Mouse (Mus musculus): ENCODE results near the gene 4930539E08Rik. TPM values are rescaled to one million over a fixed set of nuclear protein-coding genes. Genes with fewer than 3 reads are reported as not detected.

4930539E08Rik gene
- polyA plus RNA-seq, 1 experiment from 2014 or later, result 0.37 TPM

DNA sequence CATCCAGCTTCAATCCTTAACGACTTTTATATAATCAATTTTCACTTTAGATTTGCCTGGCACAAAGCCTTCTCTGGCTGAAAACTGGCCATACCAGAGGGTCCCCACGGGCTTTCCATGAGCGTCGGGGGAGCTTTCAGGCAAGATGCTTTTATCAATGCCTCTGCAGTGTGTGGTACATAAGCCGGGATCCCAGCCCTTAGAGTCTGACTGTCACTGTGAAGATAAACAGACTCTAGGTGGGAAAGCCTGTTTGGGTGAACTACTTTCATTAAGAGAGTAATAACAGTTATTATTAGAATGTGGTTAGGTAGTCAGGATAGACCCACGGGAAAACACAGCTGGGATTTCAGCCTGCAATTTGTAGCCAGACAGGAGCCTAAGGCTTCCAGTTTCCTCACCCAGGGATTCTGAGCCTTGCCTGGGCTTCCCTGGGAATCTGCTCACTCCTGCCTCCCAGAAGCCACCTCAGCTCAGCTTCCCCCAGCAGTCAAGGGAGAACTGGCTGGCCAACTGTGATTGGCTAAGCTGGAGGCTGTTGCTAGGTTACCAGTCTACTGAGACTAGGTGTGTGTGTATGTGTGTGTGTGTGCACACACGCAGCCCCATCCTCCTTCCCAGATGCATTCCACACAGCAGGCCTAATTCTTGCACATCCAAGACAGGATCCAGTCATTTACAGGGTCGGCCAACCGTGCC lies 45.6 kb downstream of the 4930539E08Rik start:
- DNase-seq, result no peak
- 58% methylated on average over 9 of the region's 9 CpGs for WGBS

DNA sequence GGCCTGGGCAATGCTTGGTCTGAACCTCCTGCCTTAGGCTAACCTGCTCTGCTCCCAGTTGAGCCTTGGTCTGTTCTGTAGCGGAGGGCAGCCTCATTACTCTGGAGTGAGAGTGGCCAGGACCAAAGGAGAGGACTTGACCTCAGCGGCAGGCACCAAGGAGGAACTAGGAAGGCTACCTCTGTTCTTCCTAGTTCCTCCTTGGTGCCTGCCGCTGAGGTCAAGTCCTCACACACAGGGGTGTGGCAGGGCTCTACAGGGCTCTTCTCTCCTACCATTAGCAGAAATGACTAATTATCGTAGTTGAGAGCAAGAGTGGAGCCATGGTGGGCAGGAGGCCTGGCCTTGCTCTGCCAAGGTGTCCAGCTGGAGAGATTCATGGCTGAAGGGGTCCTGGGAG lies 47.7 kb downstream of the 4930539E08Rik start:
- 87% methylated on average over 4 of the region's 4 CpGs for WGBS
- Histone ChIP-seq H3K4me2 (no peak overlapping the region), H3K9ac (no peak overlapping the region), H3K4me3 (ENCODE audit: low read depth, low read length) (no peak overlapping the region), H3K27ac (ENCODE audit: low read depth) (no peak overlapping the region), H3K27me3 (ENCODE audit: insufficient read depth, low read length) (no peaks in the 10 kb centered on the region), H3K9me3 (ENCODE audit: low read depth, low read length) (no peaks in the 10 kb centered on the region), H3K4me1 (ENCODE audit: insufficient read depth) (no peaks in the 10 kb centered on the region), H3K36me3 (ENCODE audit: insufficient read depth) (no peaks in the 10 kb centered on the region)
- DNase-seq (no peak), ATAC-seq (ENCODE audit: insufficient read depth) (no peak)
- no peak for TF ChIP-seq CTCF (IDR thresholded peaks at IDR 0.05; ENCODE audit: low read depth)

More for the DNA sequence above, 45.6 kb downstream of the 4930539E08Rik start:
- Histone ChIP-seq H3K27ac (ENCODE audit: low read depth) (no peak overlapping the region), H3K36me3 (ENCODE audit: insufficient read depth) (no peaks in the 10 kb centered on the region), H3K9ac (no peak overlapping the region), H3K4me1 (ENCODE audit: insufficient read depth) (no peaks in the 10 kb centered on the region), H3K4me2 (no peak overlapping the region), H3K9me3 (ENCODE audit: low read depth, low read length) (no peaks in the 10 kb centered on the region), H3K27me3 (ENCODE audit: insufficient read depth, low read length) (no peaks in the 10 kb centered on the region), H3K4me3 (ENCODE audit: low read depth, low read length) (no peak overlapping the region)
- TF ChIP-seq CTCF (IDR thresholded peaks at IDR 0.05; ENCODE audit: low read depth), result no peak
- ATAC-seq (ENCODE audit: insufficient read depth), result no peak

DNA sequence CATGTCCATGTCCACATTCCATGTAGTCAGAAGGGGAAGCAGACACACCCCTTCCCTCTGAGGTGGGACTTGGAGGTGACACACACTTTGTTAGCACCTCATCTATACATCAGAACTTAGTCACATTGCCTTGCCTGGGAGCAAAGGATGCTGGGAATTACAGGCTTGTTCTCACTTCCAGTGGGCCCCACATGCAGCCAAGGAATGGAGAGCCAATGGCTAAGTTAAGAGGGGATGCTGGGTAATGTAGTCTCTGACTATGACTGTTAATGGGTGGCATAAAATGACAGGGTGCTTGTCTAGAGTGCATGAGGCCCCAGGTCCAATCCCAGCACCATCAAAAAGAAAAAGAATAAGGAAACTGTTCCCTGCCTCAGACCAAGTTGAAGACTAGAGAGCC lies 48.2 kb downstream of the 4930539E08Rik start:
- Histone ChIP-seq H3K9ac (no peak overlapping the region), H3K9me3 (ENCODE audit: low read depth, low read length) (no peaks in the 10 kb centered on the region), H3K4me3 (ENCODE audit: low read depth, low read length) (no peak overlapping the region), H3K27ac (ENCODE audit: low read depth) (no peak overlapping the region), H3K4me2 (no peak overlapping the region), H3K36me3 (ENCODE audit: insufficient read depth) (no peaks in the 10 kb centered on the region), H3K27me3 (ENCODE audit: insufficient read depth, low read length) (no peaks in the 10 kb centered on the region), H3K4me1 (ENCODE audit: insufficient read depth) (no peaks in the 10 kb centered on the region)
- no peak for TF ChIP-seq CTCF (IDR thresholded peaks at IDR 0.05; ENCODE audit: low read depth)
- no peak for DNase-seq
- ATAC-seq (ENCODE audit: insufficient read depth), result no peak

DNA sequence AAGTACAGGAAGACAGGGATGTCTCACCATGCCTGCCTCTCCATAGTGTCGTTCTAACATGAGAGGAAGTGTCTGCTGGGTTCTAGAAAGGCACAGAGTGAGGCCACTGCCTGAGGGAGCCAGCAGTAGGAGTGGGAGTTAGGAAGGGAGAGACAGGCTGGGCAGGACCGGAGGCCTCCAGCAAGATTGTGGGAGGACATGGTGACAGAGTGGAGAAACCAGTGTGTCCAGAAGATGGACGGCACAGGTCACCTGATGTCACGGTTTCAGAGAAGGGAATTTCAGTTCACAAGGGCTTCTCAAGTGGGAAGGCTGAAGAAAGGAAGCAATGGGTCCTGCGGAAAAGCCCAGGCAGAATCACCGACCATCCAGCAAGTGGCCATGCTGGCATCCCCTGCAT lies 50.7 kb downstream of the 4930539E08Rik start:
- Histone ChIP-seq H3K4me1 (ENCODE audit: insufficient read depth) (no peaks in the 10 kb centered on the region), H3K27me3 (ENCODE audit: insufficient read depth, low read length) (no peaks in the 10 kb centered on the region), H3K36me3 (ENCODE audit: insufficient read depth) (no peaks in the 10 kb centered on the region), H3K4me2 (no peak overlapping the region), H3K9ac (no peak overlapping the region), H3K4me3 (ENCODE audit: low read depth, low read length) (no peak overlapping the region), H3K27ac (ENCODE audit: low read depth) (no peak overlapping the region), H3K9me3 (ENCODE audit: low read depth, low read length) (no peaks in the 10 kb centered on the region)
- TF ChIP-seq CTCF (IDR thresholded peaks at IDR 0.05; ENCODE audit: low read depth), result no peak
- WGBS, result 37% methylated on average over 6 of the region's 6 CpGs
- no peak for DNase-seq
- ATAC-seq (ENCODE audit: insufficient read depth), result no peak

GRCm38 (mm10) chr17:28863926-28864325 lies 51.2 kb downstream of the 4930539E08Rik start:
- no peak for TF ChIP-seq CTCF (IDR thresholded peaks at IDR 0.05; ENCODE audit: low read depth)
- ATAC-seq (ENCODE audit: insufficient read depth), result no peak
- Histone ChIP-seq H3K4me2 (no peak overlapping the region), H3K4me1 (ENCODE audit: insufficient read depth) (no peaks in the 10 kb centered on the region), H3K9ac (no peak overlapping the region), H3K9me3 (ENCODE audit: low read depth, low read length) (no peaks in the 10 kb centered on the region), H3K27me3 (ENCODE audit: insufficient read depth, low read length) (no peaks in the 10 kb centered on the region), H3K36me3 (ENCODE audit: insufficient read depth) (no peaks in the 10 kb centered on the region), H3K4me3 (ENCODE audit: low read depth, low read length) (no peak overlapping the region), H3K27ac (ENCODE audit: low read depth) (no peak overlapping the region)
- DNase-seq, result no peak
- WGBS, result 55% methylated on average over 7 of the region's 7 CpGs

GRCm38 (mm10) chr17:28858205-28858604 lies 56.9 kb downstream of the 4930539E08Rik start, which contains the start of gene Pnpla1:
TSS of gene Pnpla1 (plus strand) at chr17:28858411.
- TF ChIP-seq CTCF (IDR thresholded peaks at IDR 0.05; ENCODE audit: low read depth), result no peak
- Histone ChIP-seq H3K9ac (no peak within 1 kb of the TSS), H3K36me3 (ENCODE audit: insufficient read depth) (no peaks in the 10 kb centered on the region), H3K9me3 (ENCODE audit: low read depth, low read length) (peaks cover 7% of the 10 kb centered on the region; the same call in 1 of the 2 replicates), H3K4me1 (ENCODE audit: insufficient read depth) (no peaks in the 10 kb centered on the region), H3K27ac (ENCODE audit: low read depth) (no peak within 1 kb of the TSS), H3K4me3 (ENCODE audit: low read depth, low read length) (no peak within 1 kb of the TSS), H3K4me2 (no peak within 1 kb of the TSS), H3K27me3 (ENCODE audit: insufficient read depth, low read length) (no peaks in the 10 kb centered on the region)
- ATAC-seq (ENCODE audit: insufficient read depth) (no peak), DNase-seq (no peak)
- 33% methylated on average over 12 of the region's 12 CpGs for WGBS

GRCm38 (mm10) chr17:28856030-28856429 lies 59.1 kb downstream of the 4930539E08Rik start:
- Histone ChIP-seq H3K36me3 (ENCODE audit: insufficient read depth) (no peaks in the 10 kb centered on the region), H3K4me1 (ENCODE audit: insufficient read depth) (no peaks in the 10 kb centered on the region), H3K4me3 (ENCODE audit: low read depth, low read length) (no peak overlapping the region), H3K4me2 (no peak overlapping the region), H3K27ac (ENCODE audit: low read depth) (no peak overlapping the region), H3K27me3 (ENCODE audit: insufficient read depth, low read length) (no peaks in the 10 kb centered on the region), H3K9ac (no peak overlapping the region), H3K9me3 (ENCODE audit: low read depth, low read length) (peaks cover 7% of the 10 kb centered on the region; the same call in 1 of the 2 replicates)
- ATAC-seq (ENCODE audit: insufficient read depth), result no peak
- 60% methylated on average over 3 of the region's 3 CpGs for WGBS
- no peak for TF ChIP-seq CTCF (IDR thresholded peaks at IDR 0.05; ENCODE audit: low read depth)
- no peak for DNase-seq
